Mouse (Mus musculus): ENCODE data around the gene Slc25a21. TPM values are rescaled to one million over a fixed set of nuclear protein-coding genes. Genes with fewer than 3 reads are reported as not detected.
A peak's percentile ranks its signal among the peaks of the same experiment; 100 is the strongest.

Slc25a21 gene
- polyA plus RNA-seq, 1 experiment from 2014 or later = 0.52 TPM

DNA sequence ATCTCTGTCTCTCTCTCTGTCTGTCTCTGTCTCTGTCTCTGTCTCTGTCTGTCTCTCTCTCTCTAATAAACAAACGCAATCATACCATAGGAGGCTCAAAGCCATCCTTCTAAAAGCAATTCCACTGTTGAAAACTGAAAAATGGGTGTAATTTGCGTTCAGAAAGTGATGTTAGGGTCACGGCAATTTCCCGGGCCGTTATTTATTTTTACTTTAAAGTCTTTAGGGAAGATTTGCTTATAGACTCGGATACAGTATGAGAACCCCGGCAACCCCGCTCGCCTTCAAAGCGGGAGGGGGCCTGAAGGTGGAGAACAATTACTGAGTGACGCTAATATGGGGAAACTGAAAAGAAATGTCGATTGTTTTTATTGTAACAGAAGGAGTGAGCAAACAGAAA lies 506.3 kb downstream of the Slc25a21 start:
- ATAC-seq (ENCODE audit: low FRiP score) = no peak
- Histone ChIP-seq H3K9ac (no peak overlapping the region), H3K4me3 (no peak overlapping the region), H3K4me1 (peaks cover 8% of the 10 kb centered on the region), H3K9me3 (replicated peaks) (no peaks in the 10 kb centered on the region), H3K27me3 (peaks cover 97% of the 10 kb centered on the region), H3K4me2 (replicated peaks) (peak overlapping the region; percentile 24; the same call in 1 of the 2 replicates), H3K36me3 (no peaks in the 10 kb centered on the region), H3K27ac (no peak overlapping the region)
- 2% methylated on average over 12 of the region's 12 CpGs for WGBS

DNA sequence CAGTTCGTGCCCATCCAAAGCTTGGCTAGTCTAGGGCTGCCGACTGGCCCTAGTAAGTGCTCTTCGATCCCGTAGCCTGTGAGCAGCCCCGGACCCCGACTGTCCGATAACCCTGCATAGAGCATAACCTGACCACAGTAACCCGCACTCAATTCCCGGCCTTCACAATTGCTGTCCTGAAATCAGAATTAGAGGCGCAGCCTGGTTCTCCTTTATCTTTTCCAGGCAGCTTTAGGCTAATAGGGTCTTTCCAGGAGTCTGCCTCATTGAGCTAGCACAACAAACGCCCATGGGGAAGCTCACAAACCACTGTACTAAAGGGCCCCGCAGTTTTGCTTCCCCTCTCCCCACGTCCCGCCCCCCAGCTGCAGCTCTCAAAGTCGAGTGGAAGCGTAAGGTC lies 506.9 kb downstream of the Slc25a21 start:
- 3% methylated on average over 16 of the region's 16 CpGs for WGBS
- H3K9ac ChIP-seq = no peak overlapping the region
- H3K27ac ChIP-seq = no peak overlapping the region
- H3K9me3 ChIP-seq (replicated peaks) = no peaks in the 10 kb centered on the region
- no peaks in the 10 kb centered on the region for H3K36me3 ChIP-seq
- H3K4me3 ChIP-seq = no peak overlapping the region
- H3K27me3 ChIP-seq = peaks cover 97% of the 10 kb centered on the region
- H3K4me1 ChIP-seq = 0 out of 2 replicates have a peak, but pooled peaks cover 5% of the 10 kb centered on the region
- H3K4me2 ChIP-seq (replicated peaks) = no peak overlapping the region
- no peak for ATAC-seq (ENCODE audit: low FRiP score)

- no peak for ATAC-seq (ENCODE audit: low FRiP score)
- no peak overlapping the region for H3K4me2 ChIP-seq (replicated peaks)
- H3K4me3 ChIP-seq = no peak overlapping the region
These were observed 507.5 kb downstream of the Slc25a21 start for GRCm38 (mm10) chr12:56689736-56690135.

DNA sequence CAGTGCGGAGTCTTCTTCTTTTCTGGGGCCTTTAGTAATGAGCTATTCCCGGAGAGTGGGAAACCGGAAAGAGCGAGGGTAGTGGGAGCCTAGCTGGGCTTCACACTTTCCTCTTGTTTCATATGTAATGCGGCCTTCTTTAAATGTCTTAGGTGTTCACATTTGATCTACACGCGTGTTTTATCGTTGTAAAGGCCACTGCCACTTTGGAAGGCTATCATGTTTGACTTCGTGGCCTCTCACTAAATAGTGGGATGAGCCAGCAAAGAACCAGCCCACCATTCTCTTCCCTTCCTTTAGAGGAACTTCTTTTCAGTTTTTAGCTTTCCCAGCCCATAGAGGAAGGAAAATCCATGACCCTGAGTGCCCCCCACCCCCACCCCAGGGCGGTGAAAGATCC lies 507.9 kb downstream of the Slc25a21 start:
- H3K4me1 ChIP-seq = 0 out of 2 replicates have a peak, but pooled peaks cover 5% of the 10 kb centered on the region
- WGBS = 6% methylated on average over 10 of the region's 10 CpGs
- H3K4me3 ChIP-seq = no peak overlapping the region
- no peak overlapping the region for H3K9ac ChIP-seq
- no peak for ATAC-seq (ENCODE audit: low FRiP score)
- H3K27ac ChIP-seq = no peak overlapping the region
- no peak overlapping the region for H3K4me2 ChIP-seq (replicated peaks)
- no peaks in the 10 kb centered on the region for H3K9me3 ChIP-seq (replicated peaks)
- H3K36me3 ChIP-seq = no peaks in the 10 kb centered on the region
- H3K27me3 ChIP-seq = peaks cover 96% of the 10 kb centered on the region

More at GRCm38 (mm10) chr12:56689736-56690135, 507.5 kb downstream of the Slc25a21 start:
- no peak overlapping the region for H3K27ac ChIP-seq
- H3K4me1 ChIP-seq = 0 out of 2 replicates have a peak, but pooled peaks cover 5% of the 10 kb centered on the region
- H3K36me3 ChIP-seq = no peaks in the 10 kb centered on the region
- H3K9ac ChIP-seq = no peak overlapping the region
- under 1% methylated on average over 25 of the region's 25 CpGs for WGBS
- H3K27me3 ChIP-seq = peaks cover 97% of the 10 kb centered on the region
- no peaks in the 10 kb centered on the region for H3K9me3 ChIP-seq (replicated peaks)

- Histone ChIP-seq H3K4me3 (no peak overlapping the region), H3K9me3 (replicated peaks) (no peaks in the 10 kb centered on the region), H3K36me3 (no peaks in the 10 kb centered on the region), H3K27me3 (peaks cover 96% of the 10 kb centered on the region), H3K27ac (no peak overlapping the region), H3K4me1 (0 out of 2 replicates have a peak, but pooled peaks cover 5% of the 10 kb centered on the region), H3K9ac (no peak overlapping the region), H3K4me2 (replicated peaks) (no peak overlapping the region)
- ATAC-seq (ENCODE audit: low FRiP score) = no peak
- 3% methylated on average over 8 of the region's 8 CpGs for WGBS
These were observed 508.4 kb downstream of the Slc25a21 start for GRCm38 (mm10) chr12:56688920-56689319.

- no peak overlapping the region for H3K27ac ChIP-seq
- H3K4me2 ChIP-seq (replicated peaks) = no peak overlapping the region
- H3K9ac ChIP-seq = no peak overlapping the region
- no peaks in the 10 kb centered on the region for H3K36me3 ChIP-seq
- H3K4me3 ChIP-seq = no peak overlapping the region
- ATAC-seq (ENCODE audit: low FRiP score) = no peak
- WGBS = 5% methylated on average over 10 of the region's 10 CpGs
- 0 out of 2 replicates have a peak, but pooled peaks cover 5% of the 10 kb centered on the region for H3K4me1 ChIP-seq
- H3K9me3 ChIP-seq (replicated peaks) = no peaks in the 10 kb centered on the region
- peaks cover 96% of the 10 kb centered on the region for H3K27me3 ChIP-seq
These were observed 508.8 kb downstream of the Slc25a21 start for GRCm38 (mm10) chr12:56688482-56688840.

DNA sequence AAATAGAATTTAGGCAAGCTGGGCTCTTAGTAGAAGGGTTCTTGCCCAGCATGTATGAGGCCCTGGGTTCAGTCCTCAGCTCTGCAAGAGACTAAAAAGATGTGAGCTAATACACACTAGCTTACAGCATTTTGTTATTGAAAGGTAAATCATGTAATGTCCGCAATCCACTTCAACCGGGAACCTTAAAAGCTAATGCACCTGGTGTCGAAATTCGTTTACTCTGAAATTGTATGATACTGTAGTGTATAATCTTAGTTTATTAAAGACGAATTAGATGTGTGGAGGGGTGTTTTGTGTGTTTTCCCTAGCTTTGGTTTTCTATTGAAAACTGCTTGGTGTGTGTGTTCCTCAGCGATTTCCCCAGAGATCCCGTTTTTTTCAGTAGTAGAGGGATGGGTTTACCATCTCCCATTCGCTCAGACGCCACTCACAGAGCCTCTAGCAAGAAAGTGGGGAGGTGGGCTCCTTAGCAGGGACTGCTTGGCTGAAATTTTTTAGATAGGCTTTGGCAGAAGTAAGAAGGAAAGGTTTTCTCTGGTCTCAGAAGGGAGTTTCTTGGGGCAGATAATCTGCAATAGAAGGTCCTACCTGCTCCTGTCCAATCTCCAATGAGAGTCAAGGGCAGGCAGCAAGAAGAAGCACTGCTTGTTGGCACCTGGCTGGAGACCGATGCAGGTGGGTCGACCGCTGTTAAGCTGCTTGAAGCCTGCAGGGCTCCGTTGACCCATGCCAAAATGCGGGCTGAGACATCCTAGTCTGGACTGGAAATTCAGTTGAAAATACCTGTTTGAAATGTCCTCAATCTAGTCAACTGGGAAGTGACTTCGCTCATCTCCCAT lies 509.4 kb downstream of the Slc25a21 start:
- no peak overlapping the region for H3K9ac ChIP-seq
- peaks cover 96% of the 10 kb centered on the region for H3K27me3 ChIP-seq
- no peak for ATAC-seq (ENCODE audit: low FRiP score)
- 5% methylated on average over 15 of the region's 15 CpGs for WGBS
- H3K9me3 ChIP-seq (replicated peaks) = no peaks in the 10 kb centered on the region
- 0 out of 2 replicates have a peak, but pooled peaks cover 5% of the 10 kb centered on the region for H3K4me1 ChIP-seq
- no peak overlapping the region for H3K4me2 ChIP-seq (replicated peaks)
- no peaks in the 10 kb centered on the region for H3K36me3 ChIP-seq
- H3K27ac ChIP-seq = no peak overlapping the region
- H3K4me3 ChIP-seq = no peak overlapping the region

DNA sequence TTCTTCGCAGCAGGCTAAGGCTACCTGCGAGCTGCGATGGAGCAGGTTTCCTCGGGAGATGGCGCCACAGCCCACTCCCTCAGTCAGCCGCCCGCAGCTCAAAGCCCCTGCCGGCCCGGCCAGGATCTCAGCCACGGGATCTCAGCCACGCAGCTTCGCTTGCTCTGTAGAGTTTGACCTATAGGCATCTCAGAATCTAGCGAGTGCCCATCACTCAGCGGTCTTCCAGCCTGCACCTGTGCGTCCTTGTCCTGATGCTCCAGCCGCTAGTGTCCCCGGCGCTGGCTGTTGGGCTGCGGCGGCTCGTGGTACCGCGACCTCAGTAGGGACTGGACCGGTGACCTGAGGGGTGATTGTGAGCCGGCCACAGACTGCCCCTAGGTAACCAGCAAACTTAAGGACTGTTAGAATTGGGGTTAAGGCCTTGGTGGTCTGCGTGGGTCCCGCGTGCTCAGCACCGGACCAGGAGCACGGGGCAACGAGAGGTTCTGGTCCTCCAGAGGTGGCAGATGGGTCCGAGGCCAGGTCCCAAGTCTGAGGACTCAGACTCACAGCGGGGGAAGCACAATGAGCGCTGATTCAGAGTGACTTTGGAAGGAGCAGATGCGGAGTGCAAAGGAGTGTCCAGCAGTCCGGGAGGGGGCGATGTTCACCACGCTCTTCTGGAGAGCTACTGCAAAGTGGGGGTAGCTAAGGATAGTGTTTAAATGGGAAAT lies 516.0 kb downstream of the Slc25a21 start:
- Histone ChIP-seq H3K27ac (no peak overlapping the region), H3K27me3 (peaks cover 86% of the 10 kb centered on the region), H3K4me2 (replicated peaks) (peak overlapping the region; percentile 71), H3K4me1 (peaks cover 7% of the 10 kb centered on the region), H3K36me3 (no peaks in the 10 kb centered on the region), H3K4me3 (peak overlapping the region; percentile 30), H3K9me3 (replicated peaks) (no peaks in the 10 kb centered on the region), H3K9ac (peak overlapping the region; percentile 23; the same call in 1 of the 2 replicates)
- ATAC-seq (ENCODE audit: low FRiP score) = peak; percentile 64
- under 1% methylated on average over 38 of the region's 38 CpGs for WGBS

DNA sequence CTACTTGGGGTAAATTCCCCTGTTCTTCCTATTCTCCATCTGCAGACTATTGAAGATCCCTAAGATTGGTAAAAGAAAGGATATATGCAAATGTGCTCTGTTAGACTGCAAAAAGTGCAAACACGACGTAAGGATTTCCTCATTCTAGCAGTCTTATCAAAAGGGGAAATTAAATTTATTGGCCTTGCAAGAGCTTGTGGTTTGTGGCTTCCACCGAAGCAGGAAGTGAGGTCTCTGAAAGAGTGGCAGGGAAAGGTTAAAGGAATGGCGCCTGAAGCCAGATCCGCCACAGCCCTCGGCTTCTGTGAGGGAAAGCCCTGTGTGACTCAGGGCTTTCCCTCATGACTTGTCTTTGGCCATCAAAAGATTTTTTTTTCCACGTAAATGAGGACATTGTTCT lies 519.7 kb downstream of the Slc25a21 start:
- 77% methylated on average over 7 of the region's 7 CpGs for whole genome bisulfite sequencing
- Histone ChIP-seq H3K27ac (no peak overlapping the region), H3K27me3 (peaks cover 56% of the 10 kb centered on the region), H3K36me3 (no peaks in the 10 kb centered on the region), H3K4me2 (replicated peaks) (no peak overlapping the region), H3K9ac (no peak overlapping the region), H3K4me3 (no peak overlapping the region), H3K9me3 (replicated peaks) (no peaks in the 10 kb centered on the region), H3K4me1 (peaks cover 7% of the 10 kb centered on the region)
- ATAC-seq (ENCODE audit: low FRiP score) = no peak

DNA sequence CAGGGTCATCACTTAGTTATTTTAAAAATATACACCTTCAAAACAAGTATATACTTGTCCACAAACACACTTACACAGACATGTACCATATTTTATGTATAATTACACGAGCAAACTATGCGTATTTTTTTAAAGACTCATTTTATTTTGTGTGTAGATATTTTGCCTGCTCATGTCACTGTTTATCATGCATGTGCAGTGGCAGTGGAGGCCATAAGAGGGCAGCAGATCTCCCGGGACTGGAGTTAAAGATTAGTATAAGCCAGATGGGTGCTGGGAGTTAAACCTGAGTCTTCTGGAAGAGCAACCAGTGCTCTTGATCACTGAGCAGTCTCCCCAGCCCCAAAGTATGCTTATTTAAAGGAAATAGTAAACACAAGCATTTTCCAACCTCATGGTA lies 522.5 kb downstream of the Slc25a21 start:
- Histone ChIP-seq H3K9ac (no peak overlapping the region), H3K36me3 (no peaks in the 10 kb centered on the region), H3K9me3 (replicated peaks) (no peaks in the 10 kb centered on the region), H3K4me3 (no peak overlapping the region), H3K27me3 (peaks cover 27% of the 10 kb centered on the region), H3K4me1 (no peaks in the 10 kb centered on the region), H3K27ac (no peak overlapping the region), H3K4me2 (replicated peaks) (no peak overlapping the region)
- ATAC-seq (ENCODE audit: low FRiP score) = no peak
- 30% methylated on average over 3 of the region's 3 CpGs for WGBS

DNA sequence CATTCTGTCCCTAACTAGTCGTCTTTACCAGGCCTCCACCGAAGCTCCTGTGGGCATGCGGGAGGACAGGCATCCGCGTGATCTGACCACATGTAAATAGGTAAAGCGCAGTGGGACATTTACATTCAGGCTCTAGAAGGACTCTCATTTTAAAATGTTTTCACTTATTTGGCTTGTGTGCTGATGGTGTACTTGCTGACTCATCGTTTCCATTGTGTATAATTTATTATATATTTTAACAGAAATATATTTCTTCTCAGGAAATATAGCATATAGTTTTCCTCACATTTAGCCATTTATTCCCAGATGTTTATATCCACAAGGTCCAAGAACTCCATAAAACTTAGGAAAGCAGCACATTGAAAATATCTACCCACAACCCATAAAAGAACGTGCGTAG lies 526.5 kb downstream of the Slc25a21 start:
- Histone ChIP-seq H3K4me2 (replicated peaks) (no peak overlapping the region), H3K4me3 (no peak overlapping the region), H3K4me1 (no peaks in the 10 kb centered on the region), H3K27me3 (0 out of 2 replicates have a peak, but pooled peaks cover 1% of the 10 kb centered on the region), H3K27ac (no peak overlapping the region), H3K36me3 (no peaks in the 10 kb centered on the region), H3K9ac (no peak overlapping the region), H3K9me3 (replicated peaks) (no peaks in the 10 kb centered on the region)
- 94% methylated on average over 9 of the region's 9 CpGs for WGBS
- ATAC-seq (ENCODE audit: low FRiP score) = no peak

- Histone ChIP-seq H3K4me2 (replicated peaks) (no peak overlapping the region), H3K36me3 (no peaks in the 10 kb centered on the region), H3K4me3 (no peak overlapping the region), H3K9me3 (replicated peaks) (no peaks in the 10 kb centered on the region), H3K9ac (no peak overlapping the region), H3K27me3 (no peaks in the 10 kb centered on the region), H3K27ac (no peak overlapping the region), H3K4me1 (no peaks in the 10 kb centered on the region)
- 78% methylated on average over 9 of the region's 9 CpGs for WGBS
- no peak for ATAC-seq (ENCODE audit: low FRiP score)
These were observed 527.7 kb downstream of the Slc25a21 start for GRCm38 (mm10) chr12:56669451-56670122.

All from hindbrain, embryonic 12.5 days (tissue).